In genomic region chr5:36835933-36836332, GRCm38 (mm10) we compare ENCODE assay signal across 8 mouse cellular contexts. TPM values are rescaled to one million over a fixed set of nuclear protein-coding genes. Genes with fewer than 3 reads are reported as not detected.
DNase-seq lines count a peak whose midpoint lies in the region; ATAC-seq lines count a peak whose summit lies in the region.
"Had no signal": no experiment of that assay in that cellular context is flagged by ENCODE, and none has a peak within 500 bp of the region (broad histone marks: within the 10 kb centered on the region; RNA-seq: fewer than 3 reads in every experiment).

No protein-coding gene starts in this region.

- DNase-seq in MEL-GATA-1-ER (ENCODE audit: extremely low read depth, low read depth) = peak; percentile 42
- DNase-seq in cerebellum, adult 8-10 months = peak; percentile 85
- peak; percentile 53 to 90 for DNase-seq in frontal cortex, adult 2 months (ENCODE audit: extremely low spot score in 1 of 2, low spot score in 1 of 2)
- peak; percentile 71 to 85 for DNase-seq in layer of hippocampus, postnatal 14 days (ENCODE audit: low spot score in 2 of 2)
- DNase-seq in right cerebral cortex, postnatal 14 days = peak; percentile 88
- DNase-seq: liver, embryonic 13.5 days had no signal

- peak; percentile 60 for ATAC-seq in CD4-positive, CD25-positive, alpha-beta regulatory T cell, adult 4 months
- peak; percentile 82 for ATAC-seq in megakaryocyte-erythroid progenitor cell, adult 5-6 weeks (replicated peaks; ENCODE audit: low FRiP score, low TSS enrichment, poor library complexity, severe bottlenecking)

RNA-seq across cellular contexts. Expression of gene Man2b2, which starts 5.5 kb away (rescaled TPM):
- polyA plus RNA-seq in CD4-positive, CD25-positive, alpha-beta regulatory T cell, adult 4 months (2017; shearing (Covaris generic)) = 10 to 100 TPM; 19.5 to 34.7 TPM
- polyA plus RNA-seq in frontal cortex, adult 2 months (2012; rRNA removed) = 30.3 and 30.5 TPM in 2 replicates
- 10 to 100 TPM; 19.6 to 20.1 TPM for total RNA-seq in layer of hippocampus, postnatal 14 days (2021)
- 17.0 and 17.2 TPM in 2 replicates for total RNA-seq in megakaryocyte-erythroid progenitor cell, adult 5-6 weeks (2014; fragmentation: Nextera tagmentation)
- total RNA-seq in megakaryocyte-erythroid progenitor cell, adult 5-6 weeks (2017) = 7.8 and 8.3 TPM in 2 replicates

RNA-seq across cellular contexts. Expression of gene Ppp2r2c, which starts 32.4 kb away (rescaled TPM):
- polyA plus RNA-seq in CD4-positive, CD25-positive, alpha-beta regulatory T cell, adult 4 months (2017; shearing (Covaris generic)) = not detected
- 354 and 368 TPM in 2 replicates for polyA plus RNA-seq in frontal cortex, adult 2 months (2012; rRNA removed)
- 100 to 1,000 TPM; 355 to 364 TPM for total RNA-seq in layer of hippocampus, postnatal 14 days (2021)
- not detected in 2 replicates for total RNA-seq in megakaryocyte-erythroid progenitor cell, adult 5-6 weeks (2014; fragmentation: Nextera tagmentation)
- not detected in 2 replicates for total RNA-seq in megakaryocyte-erythroid progenitor cell, adult 5-6 weeks (2017)

RNA-seq across cellular contexts. Expression of gene Mrfap1, which starts 39.4 kb away (rescaled TPM):
- polyA plus RNA-seq in CD4-positive, CD25-positive, alpha-beta regulatory T cell, adult 4 months (2017; shearing (Covaris generic)) = 10 to 100 TPM; 42.0 to 74.5 TPM
- polyA plus RNA-seq in frontal cortex, adult 2 months (2012; rRNA removed) = 343 and 355 TPM in 2 replicates
- total RNA-seq in layer of hippocampus, postnatal 14 days (2021) = 100 to 1,000 TPM; 537 to 543 TPM
- total RNA-seq in megakaryocyte-erythroid progenitor cell, adult 5-6 weeks (2014; fragmentation: Nextera tagmentation) = 150 and 174 TPM in 2 replicates
- 236 and 255 TPM in 2 replicates for total RNA-seq in megakaryocyte-erythroid progenitor cell, adult 5-6 weeks (2017)

Comparison
In these comparisons a context has a peak if more than half of its experiments do, and no peak if none do; other contexts are left out.
1. Peak in every context shown above with its lines: DNase-seq and ATAC-seq.
2. RNA of gene Ppp2r2c, which starts 32.4 kb away (total RNA-seq): 355 to 364 TPM in layer of hippocampus, postnatal 14 days; not detected in megakaryocyte-erythroid progenitor cell, adult 5-6 weeks; every median in the first group is over 100 times any median in the second.